Mouse (Mus musculus) heart, adult 2 months (tissue): Measurements from ENCODE around the gene Gm11172. TPM values are rescaled to one million over a fixed set of nuclear protein-coding genes. Genes with fewer than 3 reads are reported as not detected.

ENCODE experiments used
- DNase-seq, 2 experiments: peaks; one replicate each; pipeline ENCODE4 v3.0.0; 2021
- H3K27ac ChIP-seq: fragments of 200-600 bp; 2 replicates; pipeline ENCODE4 v1.8.1; 2022
- H3K27me3 ChIP-seq: fragments of 200-500 bp; 2 replicates; pipeline ENCODE4 v1.6.1; 2012; ENCODE audit warnings: mild to moderate bottlenecking, low read length, inconsistent platforms, mixed read lengths; ENCODE audit not compliant: control insufficient read depth, insufficient read depth
- H3K36me3 ChIP-seq: fragments of 200-500 bp; 2 replicates; pipeline ENCODE4 v1.6.1; 2012; ENCODE audit warnings: low read length, inconsistent platforms; ENCODE audit not compliant: control insufficient read depth, insufficient read depth
- H3K4me1 ChIP-seq: fragments of 200-500 bp; 2 replicates; pipeline ENCODE4 v1.6.1; 2011; ENCODE audit warnings: low read length; ENCODE audit not compliant: control insufficient read depth, insufficient read depth
- H3K4me3 ChIP-seq: fragments of 200-600 bp; 2 replicates; pipeline ENCODE4 v1.8.1; 2022
- H3K79me2 ChIP-seq: fragments of 200-500 bp; replicated peaks from 2 replicates; pipeline ENCODE4 v1.6.1; 2012; ENCODE audit warnings: mild to moderate bottlenecking, inconsistent platforms, low read length, moderate library complexity, mixed read lengths; ENCODE audit not compliant: control insufficient read depth, insufficient read depth
- H3K9ac ChIP-seq: fragments of 200-500 bp; 2 replicates; pipeline ENCODE4 v1.6.1; 2012; ENCODE audit warnings: low read depth, mild to moderate bottlenecking, control low read depth, inconsistent platforms, low read length, mixed read lengths
- CTCF ChIP-seq: fragments of 200-600 bp; IDR thresholded peaks from 2 replicates; pipeline ENCODE4 v1.8.1; 2022; ENCODE audit warnings: antibody characterized with exemption, mild to moderate bottlenecking, moderate library complexity
- EP300 ChIP-seq: fragments of 200-500 bp; IDR thresholded peaks from 2 replicates; pipeline ENCODE4 v1.6.1; 2011; ENCODE audit warnings: low read depth, low read length, control low read depth; ENCODE audit not compliant: insufficient read depth
- POLR2A ChIP-seq: fragments of 200-500 bp; IDR thresholded peaks from 2 replicates; pipeline ENCODE4 v1.6.1; 2011; ENCODE audit warnings: mild to moderate bottlenecking, low read depth, low read length, control low read depth; ENCODE audit not compliant: insufficient read depth
- WGBS: fragments of 180-500 bp; shearing (Covaris S2); methylation state at CpG from one replicate; pipeline ENCODE4 v1.1.7; 2018; 5-methylcytosine and 5-hydroxymethylcytosine counted together
- intact Hi-C: fragments of 180-260 bp; cut with DNase I; formaldehyde crosslinking; loops from one replicate; pipeline ENCODE4 v1.15.1; 2025
- polyA plus RNA-seq: library from polyadenylated mRNA; depleted of rRNA; stranded (reverse); fragments of >200 nt; gene quantifications from 2 replicates; pipeline ENCODE4 v1.2.3, GENCODE M21; 2012
- total RNA-seq, 2 experiments: library from RNA; stranded (reverse); gene quantifications; 2 replicates each; pipeline ENCODE4 v1.2.3; 2021

The Gm11172 gene
- total and polyA plus RNA-seq, 3 experiments: not detected

DNA sequence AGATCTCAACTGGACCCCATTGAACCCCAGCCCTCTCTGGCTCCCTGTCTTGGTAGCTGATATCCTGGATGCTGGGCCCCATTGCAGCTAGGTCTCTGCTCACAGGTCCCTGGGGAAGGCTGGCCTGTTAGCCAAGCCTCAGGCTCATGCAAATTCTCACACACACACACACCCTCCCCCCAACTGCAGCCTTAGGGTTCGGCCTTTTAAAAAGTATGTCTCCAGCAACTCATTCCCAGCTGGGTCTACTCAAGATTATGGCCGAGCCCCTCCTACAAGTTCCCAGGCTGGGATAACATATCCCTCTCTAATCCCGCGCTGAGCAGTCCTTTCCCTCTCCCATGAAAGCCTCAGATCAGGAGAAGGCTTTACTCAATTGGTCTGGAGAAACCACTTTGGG, 8.7 kb downstream of the Gm11172 start:
- TF ChIP-seq EP300: no peak
- DNase-seq: no peak
- H3K27me3 ChIP-seq: no peaks in the 10 kb centered on the region
- peaks cover 9% of the 10 kb centered on the region for H3K4me1 ChIP-seq
- no peak overlapping the region for H3K9ac ChIP-seq
- 66% methylated on average over 4 of the region's 4 CpGs for WGBS
- H3K4me3 ChIP-seq: no peak overlapping the region
- no peaks in the 10 kb centered on the region for H3K36me3 ChIP-seq
- H3K27ac ChIP-seq: no peak overlapping the region
- intact Hi-C loops: no loop called here
- H3K79me2 ChIP-seq: no peaks in the 10 kb centered on the region

- no peak for DNase-seq
- no peaks in the 10 kb centered on the region for H3K36me3 ChIP-seq
- TF ChIP-seq POLR2A (no peak), CTCF (no peak), EP300 (no peak)
- no peak overlapping the region for H3K4me3 ChIP-seq
- no peak overlapping the region for H3K27ac ChIP-seq
- intact Hi-C loops: no loop called here
- no peak overlapping the region for H3K9ac ChIP-seq
- H3K27me3 ChIP-seq: no peaks in the 10 kb centered on the region; the same call in 1 of the 2 replicates
- peaks cover 9% of the 10 kb centered on the region for H3K4me1 ChIP-seq
- 95% methylated on average over 1 of the region's 1 CpGs for WGBS
- no peaks in the 10 kb centered on the region for H3K79me2 ChIP-seq
Measured at GRCm38 (mm10) chr16:10824536-10824935, 11.8 kb downstream of the Gm11172 start.

DNA sequence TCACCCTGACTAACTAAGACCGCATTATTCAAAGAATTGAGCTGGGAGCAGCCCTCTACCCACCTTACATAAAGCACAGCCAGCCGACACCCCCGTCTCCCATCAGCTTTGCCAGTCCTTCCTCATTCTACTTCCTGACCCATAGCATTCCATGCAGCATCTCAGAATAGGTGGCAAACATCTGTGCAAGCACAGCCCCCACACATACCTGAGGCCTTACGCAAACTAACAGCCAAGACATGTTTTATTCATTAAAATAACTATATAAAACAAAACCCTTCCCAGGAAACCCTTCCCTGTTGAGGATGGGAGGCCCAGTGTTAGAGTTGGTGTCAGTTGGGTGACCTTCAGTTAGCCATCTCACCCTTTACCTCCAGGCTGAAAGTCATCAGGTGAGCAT, 13.1 kb downstream of the Gm11172 start:
- H3K4me1 ChIP-seq: peaks cover 4% of the 10 kb centered on the region; the same call in 1 of the 2 replicates
- H3K4me3 ChIP-seq: no peak overlapping the region
- no peak overlapping the region for H3K27ac ChIP-seq
- no peaks in the 10 kb centered on the region for H3K79me2 ChIP-seq
- intact Hi-C loops: no loop called here
- TF ChIP-seq POLR2A (no peak), CTCF (no peak), EP300 (no peak)
- no peak for DNase-seq
- no peaks in the 10 kb centered on the region; the same call in 1 of the 2 replicates for H3K27me3 ChIP-seq
- H3K9ac ChIP-seq: no peak overlapping the region
- H3K36me3 ChIP-seq: no peaks in the 10 kb centered on the region
- WGBS: 68% methylated on average over 4 of the region's 4 CpGs

- no peaks in the 10 kb centered on the region for H3K79me2 ChIP-seq
- TF ChIP-seq CTCF: no peak
- TF ChIP-seq EP300: no peak
- TF ChIP-seq POLR2A: no peak
- no peaks in the 10 kb centered on the region for H3K36me3 ChIP-seq
- no peaks in the 10 kb centered on the region; the same call in 1 of the 2 replicates for H3K27me3 ChIP-seq
- intact Hi-C loops: no loop called here
- WGBS: 94% methylated on average over 9 of the region's 9 CpGs
- H3K4me1 ChIP-seq: peaks cover 4% of the 10 kb centered on the region; the same call in 1 of the 2 replicates
- no peak overlapping the region for H3K4me3 ChIP-seq
- DNase-seq: no peak
- no peak overlapping the region for H3K27ac ChIP-seq
- H3K9ac ChIP-seq: no peak overlapping the region
Measured at GRCm38 (mm10) chr16:10827269-10827668, 14.6 kb downstream of the Gm11172 start.

DNA sequence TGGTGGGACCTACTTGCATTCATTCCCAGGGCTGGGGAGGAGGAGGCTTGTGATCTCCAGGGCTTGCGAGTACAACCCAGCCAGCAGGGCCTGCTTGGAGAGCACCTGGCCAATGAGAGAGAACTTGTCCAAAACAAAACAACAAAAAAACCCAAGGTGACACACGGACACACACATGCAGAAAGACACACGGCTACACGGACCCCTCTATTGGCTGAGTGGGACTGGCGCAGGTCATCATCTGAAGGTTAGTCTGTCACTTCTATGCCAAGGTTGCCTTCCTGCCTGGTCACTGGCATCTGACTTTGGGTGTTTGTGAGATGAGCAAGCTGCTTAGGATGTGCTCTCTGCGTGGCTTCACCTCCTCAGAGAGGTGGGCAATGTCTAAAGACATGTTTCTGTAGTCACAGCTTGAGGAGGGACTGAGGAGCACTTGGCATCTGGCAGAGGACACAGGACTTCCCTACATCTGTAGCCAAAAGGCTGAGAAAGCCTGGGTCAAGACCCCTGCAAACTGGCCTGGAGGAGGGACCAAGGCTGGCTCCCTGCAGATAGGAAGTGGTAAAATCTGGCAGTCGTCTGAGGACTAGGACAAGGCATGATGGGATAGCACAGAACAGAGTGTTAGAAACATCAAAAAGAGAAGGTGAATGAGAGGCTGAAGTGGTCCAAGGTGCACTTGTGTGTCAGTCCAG, 15.2 kb downstream of the Gm11172 start:
- H3K9ac ChIP-seq: no peak overlapping the region
- H3K27ac ChIP-seq: no peak overlapping the region
- DNase-seq: no peak
- TF ChIP-seq CTCF: no peak
- TF ChIP-seq POLR2A: no peak
- TF ChIP-seq EP300: no peak
- no peaks in the 10 kb centered on the region; the same call in 1 of the 2 replicates for H3K27me3 ChIP-seq
- H3K79me2 ChIP-seq: no peaks in the 10 kb centered on the region
- no peaks in the 10 kb centered on the region for H3K36me3 ChIP-seq
- H3K4me3 ChIP-seq: no peak overlapping the region
- intact Hi-C loops: no loop called here
- peaks cover 4% of the 10 kb centered on the region; the same call in 1 of the 2 replicates for H3K4me1 ChIP-seq
- WGBS: 84% methylated on average over 7 of the region's 7 CpGs

DNA sequence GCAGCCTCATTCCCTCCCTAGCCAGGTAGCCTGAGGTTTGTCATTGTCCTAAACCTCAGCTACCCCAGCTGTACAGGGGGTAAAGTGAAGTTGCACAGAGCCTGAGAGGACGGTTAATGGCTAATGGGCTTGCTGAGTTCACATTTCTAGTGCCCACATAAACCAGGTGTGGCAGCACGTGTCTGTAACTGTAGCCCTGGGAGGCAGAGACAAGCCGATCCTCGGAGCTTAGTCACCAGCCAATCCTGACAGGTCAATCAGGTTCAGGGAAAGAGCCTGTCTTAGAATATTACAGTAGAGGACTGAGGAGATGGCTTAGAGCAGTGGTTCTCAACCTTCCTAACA, 15.7 kb downstream of the Gm11172 start:
- no peak overlapping the region for H3K9ac ChIP-seq
- H3K4me3 ChIP-seq: no peak overlapping the region
- no peaks in the 10 kb centered on the region; the same call in 1 of the 2 replicates for H3K27me3 ChIP-seq
- no peak for DNase-seq
- intact Hi-C loops: no loop called here
- peaks cover 4% of the 10 kb centered on the region; the same call in 1 of the 2 replicates for H3K4me1 ChIP-seq
- no peak overlapping the region for H3K27ac ChIP-seq
- no peaks in the 10 kb centered on the region for H3K79me2 ChIP-seq
- TF ChIP-seq POLR2A (no peak), EP300 (no peak), CTCF (no peak)
- no peaks in the 10 kb centered on the region for H3K36me3 ChIP-seq
- 73% methylated on average over 4 of the region's 4 CpGs for whole genome bisulfite sequencing
